Mouse (Mus musculus) urinary bladder, postnatal 4 days (tissue): ENCODE results near the gene Hyls1.

Experiments used
- DNase-seq, 2 experiments: peaks; one replicate each; pipeline ENCODE4 v3.0.0; 2021 to 2022; ENCODE audit warnings: low spot score in 2 of 2

The Hyls1 gene

GRCm38 (mm10) chr9:35543099-35543860, 26.9 kb downstream of the Hyls1 start:
- DNase-seq: no peak

GRCm38 (mm10) chr9:35541941-35542340, 28.3 kb downstream of the Hyls1 start:
- DNase-seq: no peak

- DNase-seq: peak; percentile 57 to 85
Measured at GRCm38 (mm10) chr9:35541488-35541887, 28.7 kb downstream of the Hyls1 start.

GRCm38 (mm10) chr9:35541024-35541423, 29.2 kb downstream of the Hyls1 start:
- peak in 1 of 2 experiments; percentile 40 for DNase-seq

- no peak for DNase-seq
Measured at GRCm38 (mm10) chr9:35539001-35539750, 31.0 kb downstream of the Hyls1 start.

GRCm38 (mm10) chr9:35535876-35536275, 34.3 kb downstream of the Hyls1 start:
- DNase-seq: no peak

GRCm38 (mm10) chr9:35535110-35535509, 35.1 kb downstream of the Hyls1 start:
- DNase-seq: no peak

GRCm38 (mm10) chr9:35533266-35533665, 36.9 kb downstream of the Hyls1 start:
- no peak for DNase-seq

- DNase-seq: no peak
Measured at GRCm38 (mm10) chr9:35529796-35530195, 40.4 kb downstream of the Hyls1 start.

GRCm38 (mm10) chr9:35529141-35529540, 41.1 kb downstream of the Hyls1 start:
- DNase-seq: no peak

- peak; percentile 46 to 75 for DNase-seq
Measured at GRCm38 (mm10) chr9:35523941-35524411, 46.2 kb downstream of the Hyls1 start.

- DNase-seq: peak in 1 of 2 experiments; percentile 55
Measured at GRCm38 (mm10) chr9:35523541-35523940, 46.7 kb downstream of the Hyls1 start.

- DNase-seq: no peak
Measured at GRCm38 (mm10) chr9:35522821-35523515, 47.2 kb downstream of the Hyls1 start.

GRCm38 (mm10) chr9:35522241-35522640, 48.0 kb downstream of the Hyls1 start:
- no peak for DNase-seq

GRCm38 (mm10) chr9:35520631-35521348, 49.4 kb downstream of the Hyls1 start:
- no peak for DNase-seq

GRCm38 (mm10) chr9:35518169-35518568, 52.0 kb downstream of the Hyls1 start, which contains the start of gene Gm1113:
TSS of gene Gm1113 (minus strand) at chr9:35518269.
- DNase-seq: no peak

- peak in 1 of 2 experiments; percentile 54 for DNase-seq
Measured at GRCm38 (mm10) chr9:35516711-35517110, 53.5 kb downstream of the Hyls1 start.

GRCm38 (mm10) chr9:35516182-35516581, 54.0 kb downstream of the Hyls1 start:
- DNase-seq: peak in 1 of 2 experiments; percentile 52

- DNase-seq: peak in 1 of 2 experiments; percentile 52
Measured at GRCm38 (mm10) chr9:35513900-35514299, 56.3 kb downstream of the Hyls1 start.
